Mouse (Mus musculus) limb, embryonic 10.5 days (tissue): ENCODE results near the gene Dclk3. TPM values are rescaled to one million over a fixed set of nuclear protein-coding genes. Genes with fewer than 3 reads are reported as not detected.

ENCODE experiments used
- DNase-seq: peaks from one replicate; pipeline ENCODE4 v3.0.0-alpha.2; 2017; ENCODE audit warnings: low spot score
- H3K27ac ChIP-seq: fragments of 300-500 bp; sonication (generic); 2 replicates; pipeline ENCODE4 v1.5.1; 2016; ENCODE audit warnings: mild to moderate bottlenecking
- H3K27me3 ChIP-seq: fragments of 300-500 bp; sonication (generic); 2 replicates; pipeline ENCODE4 v1.6.1; 2016; ENCODE audit warnings: low read depth, mild to moderate bottlenecking; ENCODE audit not compliant: poor library complexity, severe bottlenecking
- H3K36me3 ChIP-seq: fragments of 300-500 bp; sonication (generic); 2 replicates; pipeline ENCODE4 v1.6.1; 2016; ENCODE audit warnings: mild to moderate bottlenecking, moderate library complexity
- H3K4me1 ChIP-seq: fragments of 300-500 bp; sonication (generic); 2 replicates; pipeline ENCODE4 v1.6.1; 2016
- H3K4me3 ChIP-seq: fragments of 300-500 bp; sonication (generic); 2 replicates; pipeline ENCODE4 v1.5.1; 2016; ENCODE audit warnings: mild to moderate bottlenecking, moderate library complexity
- H3K9me3 ChIP-seq: fragments of 300-500 bp; sonication (generic); replicated peaks from 2 replicates; pipeline ENCODE4 v1.6.1; 2016; ENCODE audit warnings: mild to moderate bottlenecking
- WGBS: fragments of 180-500 bp; shearing (Covaris S2); methylation state at CpG from one replicate; pipeline ENCODE4 v1.1.7; 2016; 5-methylcytosine and 5-hydroxymethylcytosine counted together
- polyA plus RNA-seq: library from polyadenylated mRNA; unstranded; fragments of >200 nt; fragmentation: Nextera tagmentation; extraction: Ambion mirVana; gene quantifications from 2 replicates; pipeline ENCODE4 v1.2.1, GENCODE M21; 2016

Gene Dclk3
- polyA plus RNA-seq, 1 experiment from 2014 or later, result 0.20 TPM

DNA sequence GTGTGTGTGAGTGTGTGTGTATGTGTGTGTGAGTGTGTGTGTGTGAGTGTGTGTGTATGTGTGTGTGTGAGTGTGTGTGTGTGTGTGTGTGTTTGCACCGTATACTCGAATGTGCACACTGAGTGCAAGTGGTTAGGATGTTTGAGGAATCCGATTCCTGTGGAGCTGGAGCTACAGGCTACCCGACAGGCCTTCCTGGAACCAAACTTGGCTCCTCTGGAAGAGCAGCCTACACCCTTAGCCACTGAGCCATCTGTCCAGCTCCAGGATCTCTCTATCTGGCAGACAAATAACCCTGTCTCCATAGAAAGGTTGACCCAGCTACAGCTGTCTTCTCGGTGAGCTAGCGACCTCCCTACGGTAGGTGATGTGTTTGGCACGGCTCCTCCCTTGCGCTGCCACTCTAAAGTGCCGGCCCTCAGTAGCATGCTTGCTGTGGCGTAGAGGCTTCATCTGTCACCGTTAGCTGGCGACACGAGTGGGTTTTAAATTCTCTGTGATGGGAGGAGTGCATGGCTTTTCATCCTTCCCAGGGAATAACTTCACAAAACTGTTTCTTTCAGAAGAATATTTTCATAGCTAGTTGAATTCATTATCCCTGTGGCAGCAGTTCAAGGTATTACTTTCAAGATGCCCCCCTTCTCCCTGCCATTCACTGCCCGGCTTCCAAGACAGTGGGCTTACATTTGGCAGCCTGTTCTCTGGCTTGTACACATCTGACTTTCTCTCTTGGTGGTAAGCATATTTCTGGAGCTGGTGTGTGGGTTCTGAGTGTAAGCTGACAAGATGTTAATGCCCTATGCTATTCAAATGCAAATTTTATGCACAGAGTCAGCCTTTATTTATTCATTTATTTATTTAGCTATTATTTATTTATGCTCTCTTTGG, 75.9 kb downstream of the Dclk3 start:
- H3K27ac ChIP-seq, result no peak overlapping the region
- no peaks in the 10 kb centered on the region for H3K9me3 ChIP-seq
- H3K4me1 ChIP-seq, result no peaks in the 10 kb centered on the region
- no peaks in the 10 kb centered on the region for H3K36me3 ChIP-seq
- no peak for DNase-seq
- 84% methylated on average over 15 of the region's 15 CpGs for WGBS
- H3K27me3 ChIP-seq, result no peaks in the 10 kb centered on the region
- H3K4me3 ChIP-seq, result no peak overlapping the region

DNA sequence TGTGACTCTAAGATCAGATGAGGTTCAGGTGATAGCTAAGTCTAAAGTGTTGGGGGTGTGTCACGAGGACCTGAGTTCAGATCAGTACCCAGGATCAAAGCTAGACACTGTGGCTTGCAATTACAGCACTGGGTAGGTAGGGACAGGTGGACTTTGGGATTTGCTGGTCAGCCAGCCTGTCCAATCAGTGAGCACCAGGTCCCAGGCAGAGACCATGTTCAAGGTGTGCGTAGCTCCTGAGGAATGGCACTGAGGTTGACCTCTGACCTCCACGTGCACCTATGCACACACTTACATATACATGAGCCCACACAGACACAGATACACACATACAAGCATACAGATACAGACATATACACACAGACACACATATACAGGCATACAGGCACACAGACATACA, 76.7 kb downstream of the Dclk3 start:
- Histone ChIP-seq H3K27me3 (no peaks in the 10 kb centered on the region), H3K27ac (no peak overlapping the region), H3K4me3 (no peak overlapping the region), H3K4me1 (no peaks in the 10 kb centered on the region), H3K9me3 (no peaks in the 10 kb centered on the region), H3K36me3 (no peaks in the 10 kb centered on the region)
- 91% methylated on average over 3 of the region's 3 CpGs for WGBS
- no peak for DNase-seq

DNA sequence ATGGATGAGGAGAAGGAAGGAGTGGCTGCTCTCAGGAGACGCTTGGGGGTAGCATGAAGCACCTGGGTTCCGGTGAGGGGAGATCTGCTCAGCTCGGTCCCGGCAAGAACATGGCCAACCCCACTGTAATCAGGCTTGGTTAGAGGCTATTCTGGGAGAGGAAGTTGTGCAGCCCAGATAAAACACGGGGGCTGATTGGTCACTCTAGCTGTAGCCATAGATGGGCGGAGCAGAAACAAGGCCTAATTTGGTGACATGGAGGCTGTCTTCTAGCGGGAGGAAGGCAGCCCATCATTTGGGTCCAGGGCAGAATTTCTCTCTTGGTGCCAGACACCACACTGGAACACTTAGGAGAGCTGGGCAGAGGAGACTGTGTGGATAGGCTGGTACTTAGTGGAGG, 83.3 kb downstream of the Dclk3 start:
- Histone ChIP-seq H3K4me3 (no peak overlapping the region), H3K9me3 (no peaks in the 10 kb centered on the region), H3K27me3 (no peaks in the 10 kb centered on the region), H3K27ac (no peak overlapping the region), H3K4me1 (no peaks in the 10 kb centered on the region), H3K36me3 (no peaks in the 10 kb centered on the region)
- WGBS, result 92% methylated on average over 7 of the region's 7 CpGs
- DNase-seq, result no peak

DNA sequence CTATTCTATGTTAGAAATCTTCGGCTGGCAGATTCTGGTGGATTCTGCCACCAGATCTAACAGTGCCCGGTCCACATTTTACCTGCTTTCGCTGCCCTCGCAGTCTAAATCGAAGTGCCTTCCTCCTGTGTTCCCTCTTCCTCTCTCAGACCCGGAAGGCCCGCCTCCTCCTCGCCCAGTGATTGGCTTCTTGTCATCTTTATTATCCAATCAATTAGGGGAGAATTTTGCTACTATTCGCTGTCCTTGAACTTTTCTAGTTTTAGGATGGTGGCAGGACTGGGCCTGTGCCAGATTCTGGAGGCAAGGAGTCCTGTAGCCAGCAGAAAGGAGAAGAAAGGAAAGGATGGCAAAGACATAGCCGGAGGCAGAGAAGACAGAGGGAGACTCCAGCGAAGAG, 84.2 kb downstream of the Dclk3 start:
- DNase-seq, result no peak
- H3K36me3 ChIP-seq, result no peaks in the 10 kb centered on the region
- 96% methylated on average over 11 of the region's 11 CpGs for WGBS
- no peaks in the 10 kb centered on the region for H3K9me3 ChIP-seq
- no peaks in the 10 kb centered on the region for H3K27me3 ChIP-seq
- no peak overlapping the region for H3K27ac ChIP-seq
- H3K4me1 ChIP-seq, result no peaks in the 10 kb centered on the region
- H3K4me3 ChIP-seq, result no peak overlapping the region

DNA sequence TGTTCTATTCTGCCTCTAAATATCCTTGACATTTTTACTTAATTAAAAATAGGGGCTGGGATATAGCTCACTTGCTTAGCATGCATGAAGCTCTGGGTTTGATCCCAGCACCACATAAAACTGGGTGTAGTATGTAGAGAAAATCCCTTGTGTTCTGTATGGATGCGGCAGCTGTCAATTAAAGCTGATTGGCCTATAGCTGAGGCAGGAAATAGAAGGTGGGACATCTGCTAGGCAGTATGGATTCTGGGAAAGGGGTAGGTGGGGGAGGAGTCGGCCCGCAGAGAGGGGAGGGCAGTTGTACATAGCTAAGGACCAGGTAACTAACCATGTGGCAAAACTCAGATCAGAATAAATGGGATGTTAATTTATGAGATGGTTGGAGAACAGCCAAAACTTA, 85.0 kb downstream of the Dclk3 start:
- Histone ChIP-seq H3K4me3 (no peak overlapping the region), H3K9me3 (no peaks in the 10 kb centered on the region), H3K36me3 (no peaks in the 10 kb centered on the region), H3K27ac (no peak overlapping the region), H3K27me3 (no peaks in the 10 kb centered on the region), H3K4me1 (no peaks in the 10 kb centered on the region)
- WGBS, result 95% methylated on average over 3 of the region's 3 CpGs
- no peak for DNase-seq

DNA sequence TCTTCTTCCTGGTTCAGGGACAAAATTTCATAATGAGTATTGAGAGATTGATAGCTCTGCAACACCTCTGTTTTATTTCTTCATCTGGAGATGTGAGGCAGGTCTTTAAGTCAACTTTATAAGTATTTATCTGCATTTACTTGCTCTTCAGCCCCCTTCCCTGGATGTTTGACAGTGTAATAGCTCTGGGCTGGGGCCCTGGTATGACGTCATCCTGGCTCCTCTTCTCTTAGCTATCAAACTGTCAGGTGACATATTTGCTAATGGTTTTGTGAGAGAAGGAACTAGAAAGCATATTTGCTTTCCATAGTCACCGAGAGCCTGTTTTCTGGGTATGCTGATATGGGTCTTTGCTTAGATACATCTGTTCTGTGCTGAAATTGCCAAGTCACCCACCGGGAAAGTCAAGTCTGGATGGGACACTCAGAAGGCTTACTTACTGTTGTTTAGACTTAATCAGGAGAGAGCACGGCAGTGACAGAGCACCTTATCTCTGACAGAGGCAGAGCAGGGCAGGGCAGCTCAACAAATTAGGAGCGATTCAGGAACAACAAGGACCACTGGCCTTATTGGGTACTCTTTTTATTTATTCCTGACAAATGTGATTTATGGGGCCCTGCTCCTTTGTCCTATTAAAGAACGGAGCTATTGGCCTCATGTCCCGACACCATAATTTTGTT, 96.0 kb downstream of the Dclk3 start:
- Histone ChIP-seq H3K4me3 (no peak overlapping the region), H3K4me1 (no peaks in the 10 kb centered on the region), H3K27ac (no peak overlapping the region), H3K9me3 (no peaks in the 10 kb centered on the region), H3K27me3 (no peaks in the 10 kb centered on the region), H3K36me3 (no peaks in the 10 kb centered on the region)
- WGBS, result 47% methylated on average over 7 of the region's 7 CpGs
- no peak for DNase-seq

DNA sequence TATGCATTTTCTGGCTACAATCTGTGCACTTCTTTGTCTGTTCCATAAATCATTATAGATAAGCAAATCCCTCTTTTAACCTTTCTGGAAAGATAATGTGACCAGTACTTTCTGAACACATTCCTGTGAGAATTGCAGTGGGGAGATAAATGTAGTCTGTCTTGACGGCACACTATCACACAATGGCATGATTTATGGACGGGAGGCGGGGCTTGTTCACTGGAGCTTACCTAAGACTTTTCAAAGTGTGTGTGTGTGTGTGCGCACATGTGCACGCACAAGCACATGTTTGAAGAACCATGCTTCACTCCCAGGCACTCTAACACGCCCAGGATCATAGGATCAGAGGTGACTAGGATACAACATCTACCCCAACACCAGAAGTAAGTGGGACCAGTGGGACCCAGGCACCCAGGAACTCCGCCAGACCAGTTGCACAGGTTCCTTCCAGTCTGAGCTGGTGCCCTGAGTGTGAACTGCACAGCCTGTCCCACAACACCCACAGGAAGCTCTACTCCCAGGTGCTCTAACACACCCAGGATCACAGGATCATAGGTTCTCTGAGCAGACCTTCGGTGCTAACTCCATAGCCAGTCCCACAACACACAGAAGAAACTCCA, 96.7 kb downstream of the Dclk3 start:
- WGBS, result 77% methylated on average over 8 of the region's 8 CpGs
- no peaks in the 10 kb centered on the region for H3K36me3 ChIP-seq
- H3K27me3 ChIP-seq, result no peaks in the 10 kb centered on the region
- no peak for DNase-seq
- no peaks in the 10 kb centered on the region for H3K4me1 ChIP-seq
- no peak overlapping the region for H3K4me3 ChIP-seq
- no peaks in the 10 kb centered on the region for H3K9me3 ChIP-seq
- no peak overlapping the region for H3K27ac ChIP-seq

Other genes starting within 250 kb of the Dclk3 start
- gene Mlh1, start 167.3 kb upstream of the Dclk3 start, polyA plus RNA-seq, result 49.8 and 50.7 TPM in 2 replicates
- 26.1 and 35.8 TPM in 2 replicates for gene Epm2aip1, start 167.2 kb upstream of the Dclk3 start, polyA plus RNA-seq
- gene Trank1, start 127.3 kb upstream of the Dclk3 start, polyA plus RNA-seq, result 0.04 and 0.09 TPM in 2 replicates